Mouse (Mus musculus) bone marrow macrophage, adult 2 months (primary cell): ENCODE measurements around the gene Ptges2.

Source experiments
- CTCF ChIP-seq: IDR thresholded peaks from 2 replicates; pipeline ENCODE4 v1.5.1; 2012; ENCODE audit warnings: low read depth, mild to moderate bottlenecking, low read length, moderate library complexity
- POLR2A ChIP-seq: IDR thresholded peaks from 2 replicates; pipeline ENCODE4 v1.6.1; 2012; ENCODE audit warnings: mild to moderate bottlenecking, low read depth, low read length, borderline replicate concordance

- TF ChIP-seq CTCF (no peak), POLR2A (no peak)
These were observed 31.6 kb upstream of the Ptges2 start for GRCm38 (mm10) chr2:32364121-32364520.
